Mouse (Mus musculus) bone marrow, adult 2 months (tissue): ENCODE results near the gene Dguok. TPM values are rescaled to one million over a fixed set of nuclear protein-coding genes. Genes with fewer than 3 reads are reported as not detected.

Experiments used
- H3K27ac ChIP-seq: fragments of 200-500 bp; 2 replicates; pipeline ENCODE4 v1.5.1; 2012; ENCODE audit warnings: low read depth, mild to moderate bottlenecking, control low read depth, inconsistent platforms, low read length; ENCODE audit not compliant: control insufficient read depth, poor library complexity, insufficient read depth
- H3K4me1 ChIP-seq: fragments of 200-500 bp; 2 replicates; pipeline ENCODE4 v1.6.1; 2011; ENCODE audit warnings: low read length; ENCODE audit not compliant: control insufficient read depth, insufficient read depth
- H3K4me3 ChIP-seq: fragments of 200-500 bp; replicated peaks from 2 replicates; pipeline ENCODE3; 2011; ENCODE audit warnings: mild to moderate bottlenecking, low read depth, low read length, control low read depth; ENCODE audit not compliant: control insufficient read depth
- CTCF ChIP-seq: fragments of 200-500 bp; IDR thresholded peaks from 2 replicates; pipeline ENCODE4 v1.5.1; 2011; ENCODE audit warnings: low read length, control low read depth; ENCODE audit not compliant: control insufficient read depth, insufficient read depth
- POLR2A ChIP-seq: fragments of 200-500 bp; IDR thresholded peaks from 2 replicates; pipeline ENCODE4 v1.6.1; 2011; ENCODE audit warnings: low read depth, mild to moderate bottlenecking, control low read depth, low read length, borderline replicate concordance; ENCODE audit not compliant: control insufficient read depth
- WGBS: fragments of 180-500 bp; shearing (Covaris S2); methylation state at CpG from one replicate; pipeline ENCODE4 v1.1.7; 2018; 5-methylcytosine and 5-hydroxymethylcytosine counted together
- polyA plus RNA-seq: library from polyadenylated mRNA; stranded (reverse); fragments of >200 nt; gene quantifications from 2 replicates; pipeline ENCODE4 v1.2.4, GENCODE M21; 2011; ENCODE audit warnings: low replicate concordance; ENCODE audit not compliant: missing spikeins, insufficient read depth, insufficient read length

Gene Dguok
- polyA plus RNA-seq, 1 experiment, result 38.4 TPM

GRCm38 (mm10) chr6:83442639-83443038, 64.1 kb downstream of the Dguok start:
- Histone ChIP-seq H3K27ac (no peak overlapping the region), H3K4me1 (peaks cover 4% of the 10 kb centered on the region), H3K4me3 (peak overlapping the region; percentile 3)
- 51% methylated on average over 3 of the region's 3 CpGs for WGBS
- TF ChIP-seq POLR2A, result no peak
- no peak for TF ChIP-seq CTCF

GRCm38 (mm10) chr6:83441259-83442061, 65.3 kb downstream of the Dguok start:
- TF ChIP-seq CTCF (no peak), POLR2A (peak; percentile 74; the same call in 1 of the 2 replicates)
- Histone ChIP-seq H3K4me3 (peak overlapping the region; percentile 79), H3K27ac (peak overlapping the region; percentile 9), H3K4me1 (peaks cover 4% of the 10 kb centered on the region)
- WGBS, result 2% methylated on average over 48 of the region's 48 CpGs

GRCm38 (mm10) chr6:83440510-83441258, 66.1 kb downstream of the Dguok start:
- no peak for TF ChIP-seq CTCF
- no peak for TF ChIP-seq POLR2A
- 49% methylated on average over 26 of the region's 26 CpGs for WGBS

GRCm38 (mm10) chr6:83440197-83440509, 66.6 kb downstream of the Dguok start:
- Histone ChIP-seq H3K27ac (no peak overlapping the region), H3K4me1 (peaks cover 4% of the 10 kb centered on the region), H3K4me3 (peak overlapping the region; percentile 79)
- TF ChIP-seq CTCF (no peak), POLR2A (no peak)
- WGBS, result 80% methylated on average over 3 of the region's 3 CpGs

More at GRCm38 (mm10) chr6:83440510-83441258, 66.1 kb downstream of the Dguok start:
- Histone ChIP-seq H3K4me3 (peak overlapping the region; percentile 79), H3K4me1 (peaks cover 4% of the 10 kb centered on the region), H3K27ac (peak overlapping the region; percentile 9)

GRCm38 (mm10) chr6:83439781-83440180, 67.0 kb downstream of the Dguok start:
- H3K4me3 ChIP-seq, result peak overlapping the region; percentile 17
- no peak overlapping the region; the same call in 1 of the 2 replicates for H3K27ac ChIP-seq
- 68% methylated on average over 5 of the region's 5 CpGs for WGBS
- H3K4me1 ChIP-seq, result peaks cover 1% of the 10 kb centered on the region
- TF ChIP-seq CTCF, result no peak
- no peak for TF ChIP-seq POLR2A

GRCm38 (mm10) chr6:83439119-83439767, 67.5 kb downstream of the Dguok start:
- peaks cover 1% of the 10 kb centered on the region for H3K4me1 ChIP-seq
- TF ChIP-seq POLR2A (no peak), CTCF (no peak)
- no peak overlapping the region for H3K4me3 ChIP-seq
- WGBS, result 93% methylated on average over 13 of the region's 13 CpGs
- no peak overlapping the region; the same call in 1 of the 2 replicates for H3K27ac ChIP-seq

GRCm38 (mm10) chr6:83438584-83438983, 68.2 kb downstream of the Dguok start:
- Histone ChIP-seq H3K4me1 (peaks cover 1% of the 10 kb centered on the region), H3K4me3 (no peak overlapping the region), H3K27ac (no peak overlapping the region)
- TF ChIP-seq CTCF (no peak), POLR2A (no peak)
- 85% methylated on average over 3 of the region's 3 CpGs for WGBS

GRCm38 (mm10) chr6:83437802-83438201, 69.0 kb downstream of the Dguok start:
- 49% methylated on average over 3 of the region's 3 CpGs for WGBS
- H3K4me3 ChIP-seq, result no peak overlapping the region
- peaks cover 1% of the 10 kb centered on the region for H3K4me1 ChIP-seq
- H3K27ac ChIP-seq, result no peak overlapping the region
- TF ChIP-seq POLR2A (no peak), CTCF (no peak)
